Mouse (Mus musculus) activated CD4-positive, CD25-positive, alpha-beta regulatory T cell, adult 4 months (primary cell): ENCODE data around the gene Fam214b. TPM values are rescaled to one million over a fixed set of nuclear protein-coding genes. Genes with fewer than 3 reads are reported as not detected.

Experiments
- ATAC-seq: one replicate; pipeline ENCODE4 v1.8.0; 2017
- polyA plus RNA-seq, 2 experiments: library from polyadenylated mRNA; unstranded; fragments of 100-300 nt; shearing (Covaris generic); gene quantifications; one replicate each; pipeline ENCODE4 v1.2.1; 2017

Gene Fam214b
- polyA plus RNA-seq, 2 experiments from 2014 or later = 2.9 to 4.0 TPM

GRCm38 (mm10) chr4:43005765-43006164, 40.3 kb downstream of the Fam214b start:
- ATAC-seq = peak; percentile 53

GRCm38 (mm10) chr4:43004951-43005350, 41.1 kb downstream of the Fam214b start:
- ATAC-seq = no peak

GRCm38 (mm10) chr4:43002756-43003439, 43.1 kb downstream of the Fam214b start:
- ATAC-seq = no peak

- no peak for ATAC-seq
Observed at GRCm38 (mm10) chr4:43001272-43001671, 44.7 kb downstream of the Fam214b start.

- peak; percentile 95 for ATAC-seq
Observed at GRCm38 (mm10) chr4:43000141-43000986, 45.7 kb downstream of the Fam214b start, which contains the start of gene Vcp. TSS of gene Vcp (minus strand) at chr4:43000507.

GRCm38 (mm10) chr4:42999451-43000140, 46.4 kb downstream of the Fam214b start:
- ATAC-seq = peak; percentile 7

GRCm38 (mm10) chr4:42998022-42998421, 48.0 kb downstream of the Fam214b start:
- no peak for ATAC-seq

- no peak for ATAC-seq
Observed at GRCm38 (mm10) chr4:42988296-42988695, 57.7 kb downstream of the Fam214b start.

Other genes with a start within 250 kb of the Fam214b start
- not detected for gene Fam205a1, start 192.3 kb downstream of the Fam214b start, polyA plus RNA-seq
- gene Gm12394, start 189.4 kb downstream of the Fam214b start, polyA plus RNA-seq = not detected
- not detected for gene Fam205c, start 172.0 kb downstream of the Fam214b start, polyA plus RNA-seq
- gene Phf24, start 129.6 kb downstream of the Fam214b start, polyA plus RNA-seq = under 1 TPM in 1 of 2 experiments, not detected in 1; 0.14 TPM
- gene Dnajb5, start 96.4 kb downstream of the Fam214b start, polyA plus RNA-seq = 1 to 10 TPM; 6.0 to 7.2 TPM
- under 1 TPM in 1 of 2 experiments, not detected in 1; 0.25 TPM for gene 1700022I11Rik, start 76.6 kb downstream of the Fam214b start, polyA plus RNA-seq
- gene Vcp, start 45.7 kb downstream of the Fam214b start, polyA plus RNA-seq = 100 to 1,000 TPM; 146 TPM
- gene Fancg, start 35.7 kb downstream of the Fam214b start, polyA plus RNA-seq = 10 to 100 TPM; 16.5 to 27.4 TPM
- gene Pigo, start 20.4 kb downstream of the Fam214b start, polyA plus RNA-seq = 10 to 100 TPM; 14.1 to 14.6 TPM
- 100 to 1,000 TPM; 119 to 161 TPM for gene Stoml2, start 14.5 kb downstream of the Fam214b start, polyA plus RNA-seq
- gene Unc13b, start 12.7 kb upstream of the Fam214b start, polyA plus RNA-seq = under 1 TPM in 1 of 2 experiments, not detected in 1; 0.08 TPM
- gene Atp8b5, start 220.9 kb upstream of the Fam214b start, polyA plus RNA-seq = under 1 TPM in 1 of 2 experiments, not detected in 1; 0.29 TPM